In genomic region chr3:38443875-38444274, GRCm38 (mm10) we compare ENCODE assay signal across 28 mouse cellular contexts. TPM values are rescaled to one million over a fixed set of nuclear protein-coding genes. Genes with fewer than 3 reads are reported as not detected.
DNase-seq lines count a peak whose midpoint lies in the region; ATAC-seq and TF ChIP-seq lines count a peak whose summit lies in the region.
"Had no signal": no experiment of that assay in that cellular context is flagged by ENCODE, and none has a peak within 500 bp of the region (broad histone marks: within the 10 kb centered on the region; RNA-seq: fewer than 3 reads in every experiment).

No protein-coding gene starts in this region.

- no peak overlapping the region for H3K9ac ChIP-seq in forebrain, embryonic 14.5 days (ENCODE audit: low read length)
- no peak overlapping the region for H3K9ac ChIP-seq in hindbrain, postnatal 0 days (replicated peaks; ENCODE audit: low read length)
- no peak overlapping the region for H3K9ac ChIP-seq in hindbrain, embryonic 16.5 days (ENCODE audit: low read depth, low read length)
- H3K9ac ChIP-seq: heart, embryonic 13.5 days; limb, embryonic 15.5 days; liver, embryonic 13.5 days; midbrain, embryonic 13.5 days had no signal

- H3K27me3 ChIP-seq in cerebellum, adult 2 months (ENCODE audit: control insufficient read depth, insufficient read depth, low read length), result no peaks in the 10 kb centered on the region
- H3K27me3 ChIP-seq in forebrain, embryonic 14.5 days (replicated peaks; ENCODE audit: control insufficient read depth, insufficient read depth, low read length), result no peaks in the 10 kb centered on the region
- H3K27me3 ChIP-seq in forebrain, embryonic 10.5 days (ENCODE audit: poor library complexity, severe bottlenecking), result no peaks in the 10 kb centered on the region
- no peaks in the 10 kb centered on the region for H3K27me3 ChIP-seq in hindbrain, postnatal 0 days (ENCODE audit: insufficient read depth, low read length)
- no peaks in the 10 kb centered on the region for H3K27me3 ChIP-seq in hindbrain, embryonic 16.5 days (replicated peaks; ENCODE audit: control insufficient read depth, insufficient read depth, low read length)
- H3K27me3 ChIP-seq: CH12.LX; heart, embryonic 13.5 days; limb, embryonic 15.5 days; liver, embryonic 13.5 days; megakaryocyte, embryonic 14.5 days; midbrain, embryonic 13.5 days had no signal

- H3K27ac ChIP-seq in cerebellum, adult 2 months (ENCODE audit: insufficient read depth, low read length), result no peak overlapping the region
- H3K27ac ChIP-seq in forebrain, embryonic 14.5 days (ENCODE audit: low read depth, low read length), result no peak overlapping the region
- no peak overlapping the region for H3K27ac ChIP-seq in forebrain, embryonic 10.5 days
- no peak overlapping the region for H3K27ac ChIP-seq in hindbrain, postnatal 0 days
- no peak overlapping the region for H3K27ac ChIP-seq in hindbrain, embryonic 16.5 days (ENCODE audit: low read depth, low read length)
- H3K27ac ChIP-seq: heart, embryonic 13.5 days; hindbrain, embryonic 10.5 days; limb, embryonic 10.5 days; limb, embryonic 15.5 days; liver, embryonic 13.5 days; midbrain, embryonic 13.5 days had no signal

- DNase-seq in cerebellum, adult 2 months, result peak; percentile 14 to 35
- DNase-seq in forebrain, embryonic 14.5 days (ENCODE audit: low spot score), result peak; percentile 43
- no peak for DNase-seq in forebrain, embryonic 10.5 days (ENCODE audit: extremely low spot score, low spot score)
- DNase-seq in hindbrain, postnatal 0 days (ENCODE audit: low spot score), result peak; percentile 40
- peak; percentile 63 for DNase-seq in brain, adult 2 months (ENCODE audit: low read depth, low spot score)
- no peak for DNase-seq in gastrocnemius, adult 18-20 months (ENCODE audit: low spot score)
- DNase-seq: adrenal gland, adult 2 months; adrenal gland, postnatal 36 days; cerebellum, adult 11 months; heart, postnatal 10 days; kidney, adult 9 months; kidney, postnatal 10 days; liver, embryonic 13.5 days; lung, adult 18-20 months; lung, postnatal 4 days had no signal

- H3K4me2 ChIP-seq in forebrain, embryonic 14.5 days (ENCODE audit: low read length), result no peak overlapping the region
- H3K4me2 ChIP-seq in hindbrain, postnatal 0 days (ENCODE audit: low read depth, low read length), result no peak overlapping the region
- no peak overlapping the region for H3K4me2 ChIP-seq in hindbrain, embryonic 16.5 days (ENCODE audit: low read length)
- H3K4me2 ChIP-seq: heart, embryonic 13.5 days; limb, embryonic 15.5 days; liver, embryonic 13.5 days; midbrain, embryonic 13.5 days had no signal

- TF ChIP-seq CTCF in cerebellum, adult 2 months (IDR thresholded peaks at IDR 0.05; ENCODE audit: borderline replicate concordance, insufficient read depth, low read depth, low read length), result no peak
- TF ChIP-seq CTCF in hindbrain, postnatal 0 days (IDR thresholded peaks at IDR 0.05; ENCODE audit: low read depth), result no peak

- no peak overlapping the region for H3K4me3 ChIP-seq in cerebellum, adult 2 months (replicated peaks; ENCODE audit: insufficient read depth, low read depth, low read length)
- H3K4me3 ChIP-seq in forebrain, embryonic 14.5 days (ENCODE audit: low read depth, low read length), result no peak overlapping the region
- H3K4me3 ChIP-seq in forebrain, embryonic 10.5 days, result no peak overlapping the region
- H3K4me3 ChIP-seq in hindbrain, postnatal 0 days (ENCODE audit: low read length), result no peak overlapping the region
- H3K4me3 ChIP-seq in hindbrain, embryonic 16.5 days (ENCODE audit: low read length), result no peak overlapping the region
- H3K4me3 ChIP-seq: erythroblast, embryonic 14.5 days; heart, embryonic 13.5 days; hindbrain, embryonic 10.5 days; limb, embryonic 10.5 days; limb, embryonic 15.5 days; liver, embryonic 13.5 days; megakaryocyte, embryonic 14.5 days; midbrain, embryonic 13.5 days had no signal

- no peaks in the 10 kb centered on the region for H3K9me3 ChIP-seq in forebrain, embryonic 14.5 days (replicated peaks; ENCODE audit: control insufficient read depth, low read length)
- H3K9me3 ChIP-seq in forebrain, embryonic 10.5 days, result no peaks in the 10 kb centered on the region
- no peaks in the 10 kb centered on the region for H3K9me3 ChIP-seq in hindbrain, postnatal 0 days (ENCODE audit: low read length)
- H3K9me3 ChIP-seq in hindbrain, embryonic 16.5 days (ENCODE audit: control insufficient read depth, low read length), result no peaks in the 10 kb centered on the region
- H3K9me3 ChIP-seq: heart, embryonic 13.5 days; hindbrain, embryonic 10.5 days; limb, embryonic 10.5 days; limb, embryonic 15.5 days; liver, embryonic 13.5 days; midbrain, embryonic 13.5 days had no signal

- H3K4me1 ChIP-seq in cerebellum, adult 2 months (ENCODE audit: control insufficient read depth, insufficient read depth, low read length), result peaks cover 10% of the 10 kb centered on the region
- no peaks in the 10 kb centered on the region for H3K4me1 ChIP-seq in forebrain, embryonic 14.5 days (ENCODE audit: control insufficient read depth, insufficient read depth, low read length)
- peaks cover 10% of the 10 kb centered on the region; the same call in 1 of the 2 replicates for H3K4me1 ChIP-seq in forebrain, embryonic 10.5 days
- H3K4me1 ChIP-seq in hindbrain, postnatal 0 days (ENCODE audit: insufficient read depth, low read length), result no peaks in the 10 kb centered on the region; the same call in 1 of the 2 replicates
- no peaks in the 10 kb centered on the region for H3K4me1 ChIP-seq in hindbrain, embryonic 16.5 days (ENCODE audit: control insufficient read depth, insufficient read depth, low read depth, low read length)
- H3K4me1 ChIP-seq: heart, embryonic 13.5 days; limb, embryonic 10.5 days; limb, embryonic 15.5 days; liver, embryonic 13.5 days; megakaryocyte, embryonic 14.5 days; midbrain, embryonic 13.5 days had no signal

- TF ChIP-seq POLR2A in cerebellum, adult 2 months (IDR thresholded peaks at IDR 0.05; ENCODE audit: borderline replicate concordance, insufficient read depth, low read length), result no peak

- no peak for ATAC-seq in cerebellum, adult (ENCODE audit: insufficient number of reproducible peaks, low FRiP score, low TSS enrichment)
- ATAC-seq in forebrain, embryonic 14.5 days, result peak; percentile 63; the same call in 1 of the 2 replicates
- ATAC-seq in hindbrain, postnatal 0 days, result peak; percentile 47; the same call in 1 of the 2 replicates
- no peak for ATAC-seq in hindbrain, embryonic 16.5 days
- ATAC-seq: activated CD4-positive, CD25-positive, alpha-beta regulatory T cell, adult 4 months; intestine, postnatal 0 days; lung, postnatal 0 days; midbrain, embryonic 13.5 days had no signal

- H3K36me3 ChIP-seq in forebrain, embryonic 14.5 days (ENCODE audit: control insufficient read depth, insufficient read depth, low read length), result no peaks in the 10 kb centered on the region
- H3K36me3 ChIP-seq in forebrain, embryonic 10.5 days (replicated peaks), result peaks cover 4% of the 10 kb centered on the region; the same call in 1 of the 2 replicates
- H3K36me3 ChIP-seq in hindbrain, postnatal 0 days (ENCODE audit: insufficient read depth, low read length), result no peaks in the 10 kb centered on the region
- no peaks in the 10 kb centered on the region for H3K36me3 ChIP-seq in hindbrain, embryonic 16.5 days (ENCODE audit: control insufficient read depth, insufficient read depth, low read length)
- H3K36me3 ChIP-seq: heart, embryonic 13.5 days; hindbrain, embryonic 10.5 days; limb, embryonic 10.5 days; limb, embryonic 15.5 days; liver, embryonic 13.5 days had no signal

- WGBS in cerebellum, adult 2 months, result 40% methylated on average over 4 of the region's 4 CpGs
- 67% methylated on average over 4 of the region's 4 CpGs for WGBS in forebrain, embryonic 14.5 days
- 70% methylated on average over 4 of the region's 4 CpGs for WGBS in forebrain, embryonic 10.5 days
- 41% methylated on average over 4 of the region's 4 CpGs for WGBS in hindbrain, postnatal 0 days
- WGBS in hindbrain, embryonic 16.5 days, result 50% methylated on average over 4 of the region's 4 CpGs

RNA-seq across cellular contexts. Expression of gene Ankrd50, which starts 40.8 kb away (rescaled TPM):
- polyA plus RNA-seq in cerebellum, adult 2 months (2012; rRNA removed), result 39.5 and 40.6 TPM in 2 replicates
- 21.2 and 21.8 TPM in 2 replicates for polyA plus RNA-seq in forebrain, embryonic 14.5 days (2014; fragmentation: Nextera tagmentation; extraction: Ambion mirVana)
- polyA plus RNA-seq in forebrain, embryonic 10.5 days (2016; fragmentation: Nextera tagmentation; extraction: Ambion mirVana), result 16.3 and 19.0 TPM in 2 replicates
- 65.3 and 70.6 TPM in 2 replicates for total RNA-seq in hindbrain, postnatal 0 days (2014; rRNA removed)
- 13.6 and 15.0 TPM in 2 replicates for polyA plus RNA-seq in hindbrain, postnatal 0 days (2015; fragmentation: Nextera tagmentation; extraction: Ambion mirVana)
- polyA plus RNA-seq in hindbrain, embryonic 16.5 days (2015; fragmentation: Nextera tagmentation; extraction: Ambion mirVana), result 13.5 and 18.4 TPM in 2 replicates
- total RNA-seq in gastrocnemius, adult 18-20 months (2021), result 10 to 100 TPM in 1 of 2 experiments, 1 to 10 TPM in 1; 6.6 to 11.2 TPM

Comparison
In these comparisons a context has a peak if more than half of its experiments do, and no peak if none do; other contexts are left out.
1. DNase-seq: peak in cerebellum, adult 2 months (2 of 2), forebrain, embryonic 14.5 days (single experiment), hindbrain, postnatal 0 days (single experiment) and brain, adult 2 months (single experiment); none in forebrain, embryonic 10.5 days (single experiment) and gastrocnemius, adult 18-20 months (single experiment).
2. ATAC-seq: peak in forebrain, embryonic 14.5 days (single experiment) and hindbrain, postnatal 0 days (single experiment); none in cerebellum, adult (single experiment) and hindbrain, embryonic 16.5 days (single experiment).